Mouse (Mus musculus): ENCODE data around the gene Slc25a29. TPM values are rescaled to one million over a fixed set of nuclear protein-coding genes. Genes with fewer than 3 reads are reported as not detected.

Gene Slc25a29
- 10 to 100 TPM; 11.9 to 12.1 TPM for total RNA-seq (2021)
- long read RNA-seq, experiment 1, transcript Slc25a29-201 (4 exons, 1,976 nt), result major isoform, 30 of 35 reads
- long read RNA-seq, experiment 1, partial matches to known transcripts, result 0 of 35 reads
- long read RNA-seq, experiment 1, other reads (novel, unspliced or antisense), result 5 of 35 reads
- long read RNA-seq, experiment 2, transcript Slc25a29-201 (4 exons, 1,976 nt), result major isoform, 42 of 44 reads
- long read RNA-seq, experiment 2, partial matches to known transcripts, result 0 of 44 reads
- long read RNA-seq, experiment 2, other reads (novel, unspliced or antisense), result 2 of 44 reads

GRCm38 (mm10) chr12:108835840-108836409 is at the start of gene Slc25a29, which contains the start of gene Slc25a47:
Slc25a29 (minus strand) TSS chr12:108835883.
Slc25a47 (plus strand) TSS chr12:108836046.
- Histone ChIP-seq H3K27ac (peak within 1 kb of the TSS; percentile 90), H3K4me3 (peak within 1 kb of the TSS; percentile 92)
- peak; percentile 100 for DNase-seq
- intact Hi-C loops (cut with DNase I), result loop anchor here (2.0 kb wide), 1 partner anchor 41 kb away; no protein-coding TSS in a partner anchor
- 0 out of 2 replicates have a peak, but pooled peaks have one; percentile 16 for TF ChIP-seq CTCF (IDR thresholded peaks at IDR 0.05)

GRCm38 (mm10) chr12:108882776-108883175 is 47.1 kb upstream of the Slc25a29 start:
- TF ChIP-seq CTCF (IDR thresholded peaks at IDR 0.05), result no peak
- no peak for DNase-seq
- Histone ChIP-seq H3K4me3 (no peak overlapping the region), H3K27ac (no peak overlapping the region)
- intact Hi-C loops (cut with DNase I), result no loop called here

- no peak for TF ChIP-seq CTCF (IDR thresholded peaks at IDR 0.05)
- intact Hi-C loops (cut with DNase I), result no loop called here
- no peak for DNase-seq
- no peak overlapping the region for H3K27ac ChIP-seq
- H3K4me3 ChIP-seq, result no peak overlapping the region
These were observed 45.5 kb upstream of the Slc25a29 start for GRCm38 (mm10) chr12:108881192-108881591.

- intact Hi-C loops (cut with DNase I), result no loop called here
- TF ChIP-seq CTCF (IDR thresholded peaks at IDR 0.05), result no peak
- DNase-seq, result no peak
- no peak overlapping the region for H3K4me3 ChIP-seq
- H3K27ac ChIP-seq, result no peak overlapping the region
These were observed 44.9 kb upstream of the Slc25a29 start for GRCm38 (mm10) chr12:108880606-108881005.

GRCm38 (mm10) chr12:108879138-108879537 is 43.5 kb upstream of the Slc25a29 start:
- no peak overlapping the region for H3K4me3 ChIP-seq
- TF ChIP-seq CTCF (IDR thresholded peaks at IDR 0.05), result no peak
- no peak overlapping the region for H3K27ac ChIP-seq
- DNase-seq, result no peak
- intact Hi-C loops (cut with DNase I), result no loop called here

- DNase-seq, result no peak
- intact Hi-C loops (cut with DNase I), result no loop called here
- no peak overlapping the region for H3K27ac ChIP-seq
- no peak for TF ChIP-seq CTCF (IDR thresholded peaks at IDR 0.05)
- H3K4me3 ChIP-seq, result no peak overlapping the region
These were observed 37.4 kb upstream of the Slc25a29 start for GRCm38 (mm10) chr12:108873122-108873521.

GRCm38 (mm10) chr12:108869575-108869974 is 33.9 kb upstream of the Slc25a29 start:
- no peak overlapping the region for H3K4me3 ChIP-seq
- peak; percentile 49 for TF ChIP-seq CTCF (IDR thresholded peaks at IDR 0.05)

GRCm38 (mm10) chr12:108865007-108865494 is 29.4 kb upstream of the Slc25a29 start:
- TF ChIP-seq CTCF (IDR thresholded peaks at IDR 0.05), result no peak
- H3K4me3 ChIP-seq, result peak overlapping the region; percentile 15; the same call in 1 of the 2 replicates
- H3K27ac ChIP-seq, result peak overlapping the region; percentile 73
- intact Hi-C loops (cut with DNase I), result no loop called here
- DNase-seq, result no peak

More at GRCm38 (mm10) chr12:108869575-108869974, 33.9 kb upstream of the Slc25a29 start:
- DNase-seq, result no peak
- intact Hi-C loops (cut with DNase I), result no loop called here
- H3K27ac ChIP-seq, result no peak overlapping the region

- Histone ChIP-seq H3K4me3 (no peak overlapping the region), H3K27ac (0 out of 2 replicates have a peak overlapping the region, but pooled peaks have one; percentile 20)
- no peak for TF ChIP-seq CTCF (IDR thresholded peaks at IDR 0.05)
- DNase-seq, result no peak
- intact Hi-C loops (cut with DNase I), result no loop called here
These were observed 22.8 kb upstream of the Slc25a29 start for GRCm38 (mm10) chr12:108858486-108858885.

- intact Hi-C loops (cut with DNase I), result no loop called here
- DNase-seq, result peak; percentile 57
These were observed 22.0 kb upstream of the Slc25a29 start for GRCm38 (mm10) chr12:108857589-108858184.

GRCm38 (mm10) chr12:108857109-108857508 is 21.4 kb upstream of the Slc25a29 start:
- intact Hi-C loops (cut with DNase I), result no loop called here
- Histone ChIP-seq H3K27ac (no peak overlapping the region), H3K4me3 (no peak overlapping the region)
- DNase-seq, result no peak
- TF ChIP-seq CTCF (IDR thresholded peaks at IDR 0.05), result no peak

More at GRCm38 (mm10) chr12:108857589-108858184, 22.0 kb upstream of the Slc25a29 start:
- H3K27ac ChIP-seq, result 0 out of 2 replicates have a peak overlapping the region, but pooled peaks have one; percentile 20
- no peak overlapping the region for H3K4me3 ChIP-seq
- no peak for TF ChIP-seq CTCF (IDR thresholded peaks at IDR 0.05)

GRCm38 (mm10) chr12:108856186-108856585 is 20.5 kb upstream of the Slc25a29 start:
- intact Hi-C loops (cut with DNase I), result no loop called here
- DNase-seq, result no peak
- TF ChIP-seq CTCF (IDR thresholded peaks at IDR 0.05), result no peak
- Histone ChIP-seq H3K4me3 (no peak overlapping the region), H3K27ac (no peak overlapping the region)

- no peak overlapping the region for H3K4me3 ChIP-seq
- intact Hi-C loops (cut with DNase I), result no loop called here
- no peak for TF ChIP-seq CTCF (IDR thresholded peaks at IDR 0.05)
- no peak overlapping the region for H3K27ac ChIP-seq
- DNase-seq, result no peak
These were observed 19.4 kb upstream of the Slc25a29 start for GRCm38 (mm10) chr12:108855081-108855480.
